Mouse (Mus musculus) embryonic facial prominence, embryonic 12.5 days (tissue): ENCODE measurements around the gene Txndc8. TPM values are rescaled to one million over a fixed set of nuclear protein-coding genes. Genes with fewer than 3 reads are reported as not detected.

Experiments used
- polyA plus RNA-seq: library from polyadenylated mRNA; unstranded; fragments of >200 nt; fragmentation: Nextera tagmentation; extraction: Ambion mirVana; gene quantifications from 2 replicates; pipeline ENCODE4 v1.2.1, GENCODE M21; 2016

Gene Txndc8
- polyA plus RNA-seq, 1 experiment from 2014 or later = not detected

Other genes with a start within 250 kb of the Txndc8 start
- gene D630039A03Rik, start 92.8 kb downstream of the Txndc8 start, polyA plus RNA-seq = 0.13 and 0.43 TPM in 2 replicates
- 378 and 389 TPM in 2 replicates for gene Txn1, start 52.7 kb downstream of the Txndc8 start, polyA plus RNA-seq
- gene Svep1, start 197.7 kb upstream of the Txndc8 start, polyA plus RNA-seq = 7.7 and 8.1 TPM in 2 replicates